Mouse (Mus musculus) lung, adult 2 months (tissue): ENCODE data around the gene Hpca.

Experiments used
- CTCF ChIP-seq: fragments of 200-500 bp; IDR thresholded peaks from 2 replicates; pipeline ENCODE4 v1.5.1; 2011; ENCODE audit warnings: mild to moderate bottlenecking, low read length, control low read depth; ENCODE audit not compliant: insufficient read depth
- POLR2A ChIP-seq: fragments of 200-500 bp; IDR thresholded peaks from 2 replicates; pipeline ENCODE4 v1.6.1; 2011; ENCODE audit warnings: low read depth, mild to moderate bottlenecking, control low read depth, low read length, borderline replicate concordance; ENCODE audit errors: extremely low read depth

GRCm38 (mm10) chr4:129106073-129106472, 15.8 kb downstream of the Hpca start:
- TF ChIP-seq CTCF (no peak), POLR2A (no peak)
